Mouse (Mus musculus) heart, embryonic 15.5 days (tissue): ENCODE results near the gene Mdm1. TPM values are rescaled to one million over a fixed set of nuclear protein-coding genes. Genes with fewer than 3 reads are reported as not detected.

Experiments used
- ATAC-seq: fragments of 200-750 bp; cut with Nextera tagmentation; replicated peaks from 2 replicates; pipeline ENCODE4 v1.8.0; 2017; ENCODE audit warnings: low read depth, moderate TSS enrichment; ENCODE audit not compliant: insufficient number of reproducible peaks, insufficient read depth, low FRiP score
- H3K27ac ChIP-seq: fragments of 300-500 bp; sonication (generic); 2 replicates; pipeline ENCODE4 v1.5.1; 2015; ENCODE audit warnings: mild to moderate bottlenecking, inconsistent platforms
- H3K27me3 ChIP-seq: fragments of 300-500 bp; sonication (generic); 2 replicates; pipeline ENCODE4 v1.6.1; 2015; ENCODE audit warnings: inconsistent platforms
- H3K36me3 ChIP-seq: fragments of 300-500 bp; sonication (generic); 2 replicates; pipeline ENCODE4 v1.6.1; 2015; ENCODE audit warnings: mild to moderate bottlenecking, inconsistent platforms
- H3K4me1 ChIP-seq: fragments of 300-500 bp; sonication (generic); replicated peaks from 2 replicates; pipeline ENCODE4 v1.6.1; 2015; ENCODE audit warnings: inconsistent platforms
- H3K4me2 ChIP-seq: fragments of 300-500 bp; sonication (generic); 2 replicates; pipeline ENCODE4 v1.6.1; 2015; ENCODE audit warnings: inconsistent platforms, mild to moderate bottlenecking, moderate library complexity
- H3K4me3 ChIP-seq: fragments of 300-500 bp; sonication (generic); 2 replicates; pipeline ENCODE4 v1.5.1; 2015; ENCODE audit warnings: mild to moderate bottlenecking, inconsistent platforms
- H3K9ac ChIP-seq: fragments of 300-500 bp; sonication (generic); 2 replicates; pipeline ENCODE4 v1.6.1; 2015; ENCODE audit warnings: mild to moderate bottlenecking, inconsistent platforms
- H3K9me3 ChIP-seq: fragments of 300-500 bp; sonication (generic); replicated peaks from 2 replicates; pipeline ENCODE4 v1.6.1; 2016; ENCODE audit warnings: inconsistent platforms
- WGBS: fragments of 180-500 bp; shearing (Covaris S2); methylation state at CpG from one replicate; pipeline ENCODE4 v1.1.7; 2015; ENCODE audit warnings: mixed read lengths; 5-methylcytosine and 5-hydroxymethylcytosine counted together
- polyA plus RNA-seq: library from polyadenylated mRNA; unstranded; fragments of >200 nt; fragmentation: Nextera tagmentation; extraction: Ambion mirVana; gene quantifications from 2 replicates; pipeline ENCODE4 v1.2.1, GENCODE M21; 2015

Gene Mdm1
- polyA plus RNA-seq, 1 experiment from 2014 or later = 13.6 TPM

- H3K27me3 ChIP-seq = peaks cover 17% of the 10 kb centered on the region; the same call in 1 of the 2 replicates
- H3K9me3 ChIP-seq = no peaks in the 10 kb centered on the region
- no peak overlapping the region for H3K4me3 ChIP-seq
- H3K36me3 ChIP-seq = no peaks in the 10 kb centered on the region
- H3K9ac ChIP-seq = no peak overlapping the region
- ATAC-seq = no peak
- 92% methylated on average over 7 of the region's 7 CpGs for WGBS
- no peak overlapping the region for H3K27ac ChIP-seq
- H3K4me2 ChIP-seq = no peak overlapping the region
- no peaks in the 10 kb centered on the region; the same call in 1 of the 2 replicates for H3K4me1 ChIP-seq
Measured at GRCm38 (mm10) chr10:118125236-118125635, 16.4 kb upstream of the Mdm1 start.

- no peaks in the 10 kb centered on the region for H3K36me3 ChIP-seq
- 81% methylated on average over 25 of the region's 25 CpGs for WGBS
- H3K9me3 ChIP-seq = no peaks in the 10 kb centered on the region
- no peak overlapping the region for H3K4me3 ChIP-seq
- no peak overlapping the region for H3K4me2 ChIP-seq
- no peak overlapping the region for H3K9ac ChIP-seq
- peaks cover 17% of the 10 kb centered on the region; the same call in 1 of the 2 replicates for H3K27me3 ChIP-seq
- no peak for ATAC-seq
- no peak overlapping the region for H3K27ac ChIP-seq
- H3K4me1 ChIP-seq = no peaks in the 10 kb centered on the region; the same call in 1 of the 2 replicates
Measured at GRCm38 (mm10) chr10:118125776-118126445, 15.7 kb upstream of the Mdm1 start.

GRCm38 (mm10) chr10:118129001-118129682 lies 12.5 kb upstream of the Mdm1 start:
- no peak for ATAC-seq
- Histone ChIP-seq H3K27me3 (peaks cover 17% of the 10 kb centered on the region; the same call in 1 of the 2 replicates), H3K4me1 (no peaks in the 10 kb centered on the region), H3K9me3 (no peaks in the 10 kb centered on the region), H3K4me3 (no peak overlapping the region), H3K27ac (no peak overlapping the region), H3K9ac (no peak overlapping the region), H3K36me3 (no peaks in the 10 kb centered on the region), H3K4me2 (no peak overlapping the region)
- 53% methylated on average over 20 of the region's 20 CpGs for WGBS

GRCm38 (mm10) chr10:118130016-118130415 lies 11.6 kb upstream of the Mdm1 start:
- no peak overlapping the region for H3K4me3 ChIP-seq
- peaks cover 17% of the 10 kb centered on the region; the same call in 1 of the 2 replicates for H3K27me3 ChIP-seq
- 34% methylated on average over 2 of the region's 2 CpGs for WGBS
- no peaks in the 10 kb centered on the region for H3K4me1 ChIP-seq
- no peaks in the 10 kb centered on the region for H3K36me3 ChIP-seq
- H3K9me3 ChIP-seq = no peaks in the 10 kb centered on the region
- H3K4me2 ChIP-seq = no peak overlapping the region
- H3K27ac ChIP-seq = no peak overlapping the region
- no peak overlapping the region for H3K9ac ChIP-seq
- ATAC-seq = no peak

- WGBS = 61% methylated on average over 6 of the region's 6 CpGs
- H3K36me3 ChIP-seq = no peaks in the 10 kb centered on the region
- no peak overlapping the region for H3K4me3 ChIP-seq
- H3K4me2 ChIP-seq = peak overlapping the region; percentile 15; the same call in 1 of the 2 replicates
- peaks cover 17% of the 10 kb centered on the region; the same call in 1 of the 2 replicates for H3K27me3 ChIP-seq
- no peak for ATAC-seq
- no peaks in the 10 kb centered on the region for H3K9me3 ChIP-seq
- no peaks in the 10 kb centered on the region for H3K4me1 ChIP-seq
- no peak overlapping the region for H3K9ac ChIP-seq
- no peak overlapping the region for H3K27ac ChIP-seq
Measured at GRCm38 (mm10) chr10:118132993-118133392, 8.6 kb upstream of the Mdm1 start.

- no peak overlapping the region for H3K9ac ChIP-seq
- no peaks in the 10 kb centered on the region for H3K27me3 ChIP-seq
- WGBS = 87% methylated on average over 11 of the region's 11 CpGs
- peaks cover 6% of the 10 kb centered on the region for H3K4me1 ChIP-seq
- no peak for ATAC-seq
- no peaks in the 10 kb centered on the region for H3K9me3 ChIP-seq
- no peak overlapping the region for H3K27ac ChIP-seq
- H3K4me3 ChIP-seq = no peak overlapping the region
- no peak overlapping the region for H3K4me2 ChIP-seq
- no peaks in the 10 kb centered on the region for H3K36me3 ChIP-seq
Measured at GRCm38 (mm10) chr10:118138508-118138907, 3.1 kb upstream of the Mdm1 start.

- no peak for ATAC-seq
- H3K36me3 ChIP-seq = no peaks in the 10 kb centered on the region
- 74% methylated on average over 8 of the region's 8 CpGs for WGBS
Measured at GRCm38 (mm10) chr10:118139837-118140570, 1.6 kb upstream of the Mdm1 start.

GRCm38 (mm10) chr10:118141884-118142801 lies 532 bp downstream of the Mdm1 start:
- Histone ChIP-seq H3K36me3 (no peaks in the 10 kb centered on the region), H3K27ac (no peak overlapping the region), H3K9ac (peak overlapping the region; percentile 68), H3K9me3 (no peaks in the 10 kb centered on the region), H3K4me2 (peak overlapping the region; percentile 82), H3K4me1 (peaks cover 6% of the 10 kb centered on the region), H3K27me3 (no peaks in the 10 kb centered on the region), H3K4me3 (peak overlapping the region; percentile 79)
- peak; percentile 66; the same call in 1 of the 2 replicates for ATAC-seq
- WGBS = 3% methylated on average over 52 of the region's 53 CpGs

More at GRCm38 (mm10) chr10:118139837-118140570, 1.6 kb upstream of the Mdm1 start:
- Histone ChIP-seq H3K9me3 (no peaks in the 10 kb centered on the region), H3K4me3 (no peak overlapping the region), H3K4me2 (no peak overlapping the region), H3K27me3 (no peaks in the 10 kb centered on the region), H3K4me1 (peaks cover 6% of the 10 kb centered on the region), H3K27ac (no peak overlapping the region), H3K9ac (no peak overlapping the region)

GRCm38 (mm10) chr10:118149381-118149780 lies 7.8 kb downstream of the Mdm1 start:
- no peaks in the 10 kb centered on the region for H3K9me3 ChIP-seq
- no peak overlapping the region for H3K4me3 ChIP-seq
- no peaks in the 10 kb centered on the region for H3K27me3 ChIP-seq
- H3K4me1 ChIP-seq = no peaks in the 10 kb centered on the region
- no peak overlapping the region for H3K27ac ChIP-seq
- no peak for ATAC-seq
- H3K36me3 ChIP-seq = peaks cover 2% of the 10 kb centered on the region; the same call in 1 of the 2 replicates
- H3K9ac ChIP-seq = no peak overlapping the region
- no peak overlapping the region for H3K4me2 ChIP-seq
- WGBS = 86% methylated on average over 5 of the region's 5 CpGs

- Histone ChIP-seq H3K4me3 (no peak overlapping the region), H3K4me2 (no peak overlapping the region), H3K27me3 (no peaks in the 10 kb centered on the region), H3K9ac (no peak overlapping the region), H3K9me3 (no peaks in the 10 kb centered on the region), H3K36me3 (peaks cover 2% of the 10 kb centered on the region; the same call in 1 of the 2 replicates), H3K27ac (no peak overlapping the region), H3K4me1 (no peaks in the 10 kb centered on the region)
- 80% methylated on average over 9 of the region's 9 CpGs for WGBS
- ATAC-seq = no peak
Measured at GRCm38 (mm10) chr10:118150866-118151265, 9.3 kb downstream of the Mdm1 start.
